Mouse (Mus musculus): ENCODE measurements around the gene N4bp3. TPM values are rescaled to one million over a fixed set of nuclear protein-coding genes. Genes with fewer than 3 reads are reported as not detected.
A peak's percentile ranks its signal among the peaks of the same experiment; 100 is the strongest.

N4bp3 gene
- total RNA-seq, 2 experiments from 2014 or later = 10.4 to 14.3 TPM

DNA sequence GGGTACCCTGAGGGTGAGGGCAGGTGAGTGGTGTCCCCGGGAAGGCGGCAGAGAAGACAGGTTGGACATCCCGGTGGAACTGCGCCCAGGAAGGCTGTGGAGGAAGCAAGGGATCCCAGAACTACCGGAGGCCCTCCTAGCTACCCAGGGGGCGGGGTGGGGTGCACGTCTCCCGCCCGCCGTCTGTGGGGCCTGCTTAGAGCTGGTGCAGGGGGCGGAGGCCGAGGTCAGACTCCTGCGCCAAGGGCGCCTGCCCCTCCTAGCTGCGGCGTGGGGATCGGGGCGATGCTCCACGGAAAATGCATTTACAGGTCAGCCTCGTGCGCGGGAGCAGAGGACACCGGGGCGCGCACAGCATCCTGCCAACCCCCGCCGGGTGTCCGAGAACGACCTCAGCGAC lies 381 bp downstream of the N4bp3 start:
- peak overlapping the region; percentile 52 for H3K4me3 ChIP-seq
- peak in 1 of 2 experiments; percentile 22 for DNase-seq (ENCODE audit: extremely low spot score in 1 of 2, low spot score in 2 of 2)
- no peak for TF ChIP-seq CTCF (IDR thresholded peaks at IDR 0.05)
- H3K27ac ChIP-seq = peak overlapping the region; percentile 80
- intact Hi-C loops (cut with DNase I) = loop anchor here (5.0 kb wide), 1 partner anchor 33 kb away; the partner anchor contains the start of gene Nhp2

- intact Hi-C loops (cut with DNase I) = loop anchor here (5.0 kb wide), 1 partner anchor 33 kb away; the partner anchor contains the start of gene Nhp2
- no peak for DNase-seq (ENCODE audit: extremely low spot score in 1 of 2, low spot score in 2 of 2)
- peak overlapping the region; percentile 80 for H3K27ac ChIP-seq
- peak overlapping the region; percentile 52 for H3K4me3 ChIP-seq
- TF ChIP-seq CTCF (IDR thresholded peaks at IDR 0.05) = no peak
Measured at GRCm38 (mm10) chr11:51649889-51650199, 798 bp downstream of the N4bp3 start.

DNA sequence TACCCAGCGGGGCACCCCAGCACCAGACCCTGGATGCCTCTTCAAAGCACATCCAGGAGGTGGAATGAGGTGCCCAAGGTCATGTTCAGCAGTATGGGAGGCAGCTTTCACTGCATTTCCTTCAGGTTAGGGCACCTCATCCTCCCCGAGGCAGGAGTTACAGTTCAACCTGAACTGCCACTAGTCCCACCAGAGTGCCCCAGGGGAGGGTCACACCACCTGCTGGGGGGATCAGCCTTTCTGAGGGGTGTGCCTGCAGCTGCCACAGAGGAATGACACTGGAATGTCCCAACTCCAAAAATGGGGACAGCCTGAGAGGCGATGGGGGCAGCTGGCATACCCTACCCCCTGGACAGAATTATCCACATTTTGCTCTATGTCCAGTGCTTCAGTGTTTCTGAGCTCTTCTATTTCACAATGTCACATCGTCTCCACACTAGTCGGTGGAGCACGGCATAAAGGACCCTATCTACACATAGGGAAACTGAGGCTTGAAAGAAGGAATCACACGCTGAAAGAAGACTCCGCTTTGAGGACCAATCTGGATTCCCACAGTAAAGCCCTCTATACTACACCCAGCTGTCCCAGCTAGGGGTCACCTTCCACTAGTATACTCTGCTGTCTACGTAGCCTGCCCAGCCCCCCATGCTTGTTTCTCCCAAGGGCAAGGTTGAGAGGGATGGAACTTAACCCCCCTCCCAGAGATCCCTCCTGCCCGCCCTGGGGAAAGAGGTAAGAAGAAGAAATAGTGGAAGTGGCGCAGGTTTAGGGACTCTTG lies 1.3 kb downstream of the N4bp3 start:
- no peak for DNase-seq (ENCODE audit: extremely low spot score in 1 of 2, low spot score in 2 of 2)
- intact Hi-C loops (cut with DNase I) = no loop called here
- Histone ChIP-seq H3K27ac (peak overlapping the region; percentile 80), H3K4me3 (peak overlapping the region; percentile 52)
- no peak for TF ChIP-seq CTCF (IDR thresholded peaks at IDR 0.05)

DNA sequence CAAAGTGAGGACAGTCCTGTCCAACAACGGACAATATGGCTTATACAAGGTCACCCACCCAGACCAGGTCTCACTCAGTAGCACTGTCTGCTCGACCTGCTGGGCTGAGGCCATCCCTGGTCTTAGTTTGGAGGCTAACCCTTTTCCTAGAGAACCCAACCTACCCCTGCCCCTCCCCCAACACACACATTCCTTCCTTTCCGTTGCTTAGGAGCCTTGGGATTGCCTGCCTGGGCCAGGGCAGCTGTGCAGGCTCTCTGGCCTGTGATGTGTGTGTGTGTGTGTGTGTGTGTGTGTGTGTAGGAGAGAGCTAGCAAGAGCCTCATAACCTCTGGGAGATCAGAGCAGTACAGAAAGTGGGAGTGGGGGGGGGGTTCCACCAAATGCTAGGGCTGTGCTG lies 2.1 kb downstream of the N4bp3 start:
- Histone ChIP-seq H3K4me3 (no peak overlapping the region), H3K27ac (no peak overlapping the region)
- intact Hi-C loops (cut with DNase I) = no loop called here
- no peak for TF ChIP-seq CTCF (IDR thresholded peaks at IDR 0.05)
- no peak for DNase-seq (ENCODE audit: extremely low spot score in 1 of 2, low spot score in 2 of 2)

GRCm38 (mm10) chr11:51646751-51647667 lies 3.6 kb downstream of the N4bp3 start:
- peak in 1 of 2 experiments; percentile 9 for DNase-seq (ENCODE audit: extremely low spot score in 1 of 2, low spot score in 2 of 2)
- Histone ChIP-seq H3K27ac (peak overlapping the region; percentile 53), H3K4me3 (no peak overlapping the region)
- intact Hi-C loops (cut with DNase I) = no loop called here
- no peak for TF ChIP-seq CTCF (IDR thresholded peaks at IDR 0.05)

DNA sequence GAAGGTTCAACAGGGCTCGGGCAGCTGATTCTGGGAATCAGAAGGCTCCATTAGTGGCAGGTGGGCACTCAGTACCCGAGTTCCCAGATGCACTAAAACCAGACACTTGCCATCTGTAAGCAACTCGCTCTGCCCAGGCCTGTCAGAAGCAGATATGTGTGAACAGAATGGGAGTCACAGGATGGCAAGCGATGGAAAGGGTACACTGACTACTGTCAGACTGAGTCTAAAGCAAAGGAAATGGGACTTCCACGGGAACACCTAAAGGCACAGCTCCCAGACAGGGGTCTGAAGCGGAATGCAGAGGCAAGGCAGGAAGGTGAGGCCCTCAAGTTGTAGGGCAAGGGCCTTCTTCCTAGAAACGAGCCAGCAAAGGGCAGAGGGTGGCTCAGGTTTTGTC lies 4.4 kb downstream of the N4bp3 start:
- 0 out of 2 replicates have a peak overlapping the region, but pooled peaks have one; percentile 53 for H3K27ac ChIP-seq
- no peak for DNase-seq (ENCODE audit: extremely low spot score in 1 of 2, low spot score in 2 of 2)
- H3K4me3 ChIP-seq = no peak overlapping the region
- intact Hi-C loops (cut with DNase I) = no loop called here
- TF ChIP-seq CTCF (IDR thresholded peaks at IDR 0.05) = no peak

GRCm38 (mm10) chr11:51645293-51645692 lies 5.3 kb downstream of the N4bp3 start:
- Histone ChIP-seq H3K4me3 (no peak overlapping the region), H3K27ac (no peak overlapping the region)
- no peak for DNase-seq (ENCODE audit: extremely low spot score in 1 of 2, low spot score in 2 of 2)
- TF ChIP-seq CTCF (IDR thresholded peaks at IDR 0.05) = no peak
- intact Hi-C loops (cut with DNase I) = no loop called here

GRCm38 (mm10) chr11:51644217-51644616 lies 6.4 kb downstream of the N4bp3 start:
- TF ChIP-seq CTCF (IDR thresholded peaks at IDR 0.05) = no peak
- no peak for DNase-seq (ENCODE audit: extremely low spot score in 1 of 2, low spot score in 2 of 2)
- intact Hi-C loops (cut with DNase I) = no loop called here
- Histone ChIP-seq H3K27ac (no peak overlapping the region), H3K4me3 (no peak overlapping the region)

DNA sequence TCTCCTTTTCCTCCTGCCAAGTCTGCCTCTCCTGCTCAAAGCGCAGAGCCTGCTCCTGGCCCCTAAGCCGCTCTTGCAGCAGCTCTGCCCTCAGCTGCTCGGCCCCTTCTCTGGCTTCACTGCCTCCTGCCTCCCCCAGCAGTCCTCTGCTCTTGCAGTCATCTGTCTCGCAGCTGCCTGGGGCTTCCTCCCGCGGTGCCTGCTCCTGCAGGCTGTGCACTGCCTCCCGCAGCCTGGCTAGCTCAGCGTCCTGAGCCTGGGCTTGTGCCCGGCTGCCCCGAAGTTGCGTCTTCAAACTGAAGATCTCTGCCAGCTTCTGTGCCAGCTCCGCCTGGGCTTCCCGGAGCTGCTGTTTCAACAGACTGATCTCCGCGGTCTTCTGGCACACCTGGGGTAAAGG lies 6.9 kb downstream of the N4bp3 start:
- Histone ChIP-seq H3K4me3 (no peak overlapping the region), H3K27ac (peak overlapping the region; percentile 32; the same call in 1 of the 2 replicates)
- intact Hi-C loops (cut with DNase I) = no loop called here
- no peak for DNase-seq (ENCODE audit: extremely low spot score in 1 of 2, low spot score in 2 of 2)
- TF ChIP-seq CTCF (IDR thresholded peaks at IDR 0.05) = no peak

GRCm38 (mm10) chr11:51643202-51643601 lies 7.4 kb downstream of the N4bp3 start:
- intact Hi-C loops (cut with DNase I) = no loop called here
- H3K4me3 ChIP-seq = no peak overlapping the region
- peak overlapping the region; percentile 32; the same call in 1 of the 2 replicates for H3K27ac ChIP-seq
- TF ChIP-seq CTCF (IDR thresholded peaks at IDR 0.05) = no peak
- no peak for DNase-seq (ENCODE audit: extremely low spot score in 1 of 2, low spot score in 2 of 2)

- intact Hi-C loops (cut with DNase I) = no loop called here
- DNase-seq (ENCODE audit: extremely low spot score in 1 of 2, low spot score in 2 of 2) = no peak
Measured at GRCm38 (mm10) chr11:51640748-51641147, 9.9 kb downstream of the N4bp3 start.

DNA sequence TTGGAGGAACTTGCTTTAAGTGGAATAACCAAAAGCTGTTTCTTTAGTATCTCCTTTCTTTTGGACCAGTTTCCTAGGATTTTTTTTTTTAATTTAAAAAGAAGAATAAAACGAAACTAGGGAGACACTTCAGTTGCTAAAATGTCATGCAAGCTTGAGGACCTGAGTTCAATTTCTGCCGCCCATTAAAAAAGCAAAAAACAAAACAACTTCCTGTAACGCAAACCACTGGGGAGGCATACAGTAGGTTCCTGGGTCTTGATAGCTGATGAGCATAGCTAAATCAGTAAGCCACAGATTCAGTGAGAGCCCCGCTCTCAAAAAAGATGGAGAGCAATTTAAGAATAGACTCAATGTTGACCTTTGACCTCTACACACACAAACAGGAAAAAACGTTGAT lies 12.1 kb downstream of the N4bp3 start:
- no peak overlapping the region for H3K4me3 ChIP-seq

More at GRCm38 (mm10) chr11:51640748-51641147, 9.9 kb downstream of the N4bp3 start:
- no peak overlapping the region for H3K27ac ChIP-seq
- H3K4me3 ChIP-seq = no peak overlapping the region
- no peak for TF ChIP-seq CTCF (IDR thresholded peaks at IDR 0.05)

More for the DNA sequence above, 12.1 kb downstream of the N4bp3 start:
- intact Hi-C loops (cut with DNase I) = loop anchor here (5.0 kb wide), 1 partner anchor 44 kb away; no protein-coding TSS in a partner anchor
- TF ChIP-seq CTCF (IDR thresholded peaks at IDR 0.05) = no peak
- no peak overlapping the region for H3K27ac ChIP-seq
- DNase-seq (ENCODE audit: extremely low spot score in 1 of 2, low spot score in 2 of 2) = no peak

Measured in left cerebral cortex, adult 2 months (tissue).